Mouse (Mus musculus) gonadal fat pad, adult 2 months (tissue): Measurements from ENCODE around the gene Rasa3. TPM values are rescaled to one million over a fixed set of nuclear protein-coding genes. Genes with fewer than 3 reads are reported as not detected.

Source experiments
- DNase-seq: peaks from one replicate; pipeline ENCODE4 v3.0.0-alpha.2; 2012; ENCODE audit warnings: low read depth
- polyA plus RNA-seq: library from polyadenylated mRNA; depleted of rRNA; stranded (reverse); fragments of >200 nt; gene quantifications from 2 replicates; pipeline ENCODE4 v1.2.3, GENCODE M21; 2012; rRNA removed

Gene Rasa3
- polyA plus RNA-seq, result 31.1 and 39.4 TPM in 2 replicates

GRCm38 (mm10) chr8:13677413-13677883, at the start of gene Rasa3:
TSS of gene Rasa3 (minus strand) at chr8:13677603.
- peak; percentile 79 for DNase-seq

- DNase-seq, result no peak
These were observed 48.3 kb upstream of the Rasa3 start for GRCm38 (mm10) chr8:13725722-13726121.

- DNase-seq, result no peak
These were observed 41.6 kb upstream of the Rasa3 start for GRCm38 (mm10) chr8:13718980-13719379.

- DNase-seq, result no peak
These were observed 31.1 kb upstream of the Rasa3 start for GRCm38 (mm10) chr8:13708514-13708913.

GRCm38 (mm10) chr8:13706918-13707317, 29.5 kb upstream of the Rasa3 start:
- DNase-seq, result no peak

GRCm38 (mm10) chr8:13705668-13706067, 28.3 kb upstream of the Rasa3 start, which contains the start of gene Cfap97d2:
TSS of gene Cfap97d2 (plus strand) at chr8:13705889.
- DNase-seq, result no peak

GRCm38 (mm10) chr8:13704301-13704700, 26.9 kb upstream of the Rasa3 start:
- DNase-seq, result no peak

GRCm38 (mm10) chr8:13703756-13704155, 26.4 kb upstream of the Rasa3 start:
- no peak for DNase-seq

- DNase-seq, result no peak
These were observed 25.4 kb upstream of the Rasa3 start for GRCm38 (mm10) chr8:13702755-13703154.

- DNase-seq, result no peak
These were observed 22.0 kb upstream of the Rasa3 start for GRCm38 (mm10) chr8:13699323-13699949.

GRCm38 (mm10) chr8:13698281-13698680, 20.9 kb upstream of the Rasa3 start:
- DNase-seq, result no peak

GRCm38 (mm10) chr8:13697681-13698080, 20.3 kb upstream of the Rasa3 start:
- no peak for DNase-seq

GRCm38 (mm10) chr8:13697196-13697595, 19.8 kb upstream of the Rasa3 start:
- DNase-seq, result no peak

GRCm38 (mm10) chr8:13696157-13696556, 18.8 kb upstream of the Rasa3 start:
- DNase-seq, result no peak

- DNase-seq, result no peak
These were observed 17.9 kb upstream of the Rasa3 start for GRCm38 (mm10) chr8:13695203-13695867.

- no peak for DNase-seq
These were observed 17.3 kb upstream of the Rasa3 start for GRCm38 (mm10) chr8:13694735-13695134.

- no peak for DNase-seq
These were observed 15.1 kb upstream of the Rasa3 start for GRCm38 (mm10) chr8:13692302-13693066.

GRCm38 (mm10) chr8:13689331-13689730, 11.9 kb upstream of the Rasa3 start:
- no peak for DNase-seq

GRCm38 (mm10) chr8:13688461-13688860, 11.1 kb upstream of the Rasa3 start:
- DNase-seq, result no peak

GRCm38 (mm10) chr8:13687941-13688340, 10.5 kb upstream of the Rasa3 start:
- no peak for DNase-seq

GRCm38 (mm10) chr8:13687101-13687717, 9.8 kb upstream of the Rasa3 start:
- no peak for DNase-seq

GRCm38 (mm10) chr8:13686426-13686825, 9.0 kb upstream of the Rasa3 start:
- DNase-seq, result no peak
